Mouse (Mus musculus): ENCODE measurements around the gene Ccser1.

DNA sequence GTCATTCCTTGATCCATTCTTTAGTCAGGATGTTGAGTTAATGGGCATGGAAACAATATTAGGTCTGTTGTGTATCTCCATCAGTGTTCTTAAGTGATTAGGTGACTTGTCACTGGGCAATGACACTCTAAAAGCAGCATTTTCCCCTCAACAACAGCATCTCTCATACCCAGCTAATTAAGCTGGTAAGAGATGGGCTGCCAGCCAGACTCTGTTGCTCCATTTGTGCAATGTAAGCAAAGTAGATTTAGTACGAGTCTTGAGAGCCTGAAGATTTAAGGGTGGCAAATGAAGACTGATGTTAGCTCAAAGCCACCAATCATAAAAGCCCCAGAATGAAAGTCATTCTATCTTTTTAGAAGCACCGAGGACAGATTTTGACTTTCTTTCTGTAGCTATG, 60.5 kb downstream of the Ccser1 start:
- TF ChIP-seq ZNF384 (IDR thresholded peaks at IDR 0.05; ENCODE audit: low read depth, low read length) (no peak), MAFK (IDR thresholded peaks at IDR 0.05; ENCODE audit: insufficient read depth, low read depth, low read length) (no peak)

Measured in ES-E14 (cell line).